Mouse (Mus musculus) bone marrow macrophage, adult 2 months (primary cell): ENCODE results near the gene Arhgap6. TPM values are rescaled to one million over a fixed set of nuclear protein-coding genes. Genes with fewer than 3 reads are reported as not detected.

Source experiments
- H3K27ac ChIP-seq: 2 replicates; pipeline ENCODE4 v1.5.1; 2012; ENCODE audit warnings: low read depth, low read length; ENCODE audit not compliant: insufficient read depth
- H3K4me1 ChIP-seq: 2 replicates; pipeline ENCODE4 v1.6.1; 2012; ENCODE audit warnings: low read length; ENCODE audit not compliant: control insufficient read depth, insufficient read depth
- H3K4me3 ChIP-seq: 2 replicates; pipeline ENCODE4 v1.5.1; 2012; ENCODE audit warnings: mild to moderate bottlenecking, low read length, moderate library complexity; ENCODE audit not compliant: insufficient read depth
- CTCF ChIP-seq: IDR thresholded peaks from 2 replicates; pipeline ENCODE4 v1.5.1; 2012; ENCODE audit warnings: low read depth, mild to moderate bottlenecking, low read length, moderate library complexity
- POLR2A ChIP-seq: IDR thresholded peaks from 2 replicates; pipeline ENCODE4 v1.6.1; 2012; ENCODE audit warnings: mild to moderate bottlenecking, low read depth, low read length, borderline replicate concordance
- polyA plus RNA-seq: library from polyadenylated mRNA; stranded (reverse); fragments of >200 nt; gene quantifications from 2 replicates; pipeline ENCODE4 v1.2.4, GENCODE M21; 2012; ENCODE audit not compliant: missing spikeins, insufficient read depth, insufficient read length

The Arhgap6 gene
- polyA plus RNA-seq, 1 experiment = 15.7 TPM

- TF ChIP-seq CTCF (no peak), POLR2A (no peak)
- no peak overlapping the region for H3K4me3 ChIP-seq
- no peaks in the 10 kb centered on the region for H3K4me1 ChIP-seq
- no peak overlapping the region for H3K27ac ChIP-seq
Observed at GRCm38 (mm10) chrX:169170981-169171380, 376.1 kb downstream of the Arhgap6 start.

DNA sequence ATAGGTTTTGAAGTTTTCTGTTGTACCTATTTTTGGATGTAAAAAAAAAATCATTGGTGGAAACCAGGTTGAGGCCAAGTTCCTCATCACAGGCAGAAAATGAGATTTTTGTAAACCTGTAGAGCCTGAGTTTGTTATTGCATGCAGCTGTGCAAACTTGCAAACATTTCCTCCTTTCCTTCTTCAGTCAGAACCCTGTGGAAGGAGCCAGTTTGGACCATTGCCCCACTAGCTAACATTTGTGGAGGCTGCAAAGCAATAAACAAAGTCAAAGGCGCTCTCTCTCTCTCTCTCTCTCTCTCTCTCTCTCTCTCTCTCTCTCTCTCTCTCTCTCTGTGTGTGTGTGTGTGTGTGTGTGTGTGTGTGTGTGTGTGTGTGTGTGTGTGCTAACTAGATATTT lies 378.9 kb downstream of the Arhgap6 start:
- Histone ChIP-seq H3K4me1 (no peaks in the 10 kb centered on the region), H3K27ac (no peak overlapping the region), H3K4me3 (no peak overlapping the region)
- TF ChIP-seq POLR2A (no peak), CTCF (no peak)

GRCm38 (mm10) chrX:169178634-169179033 lies 383.7 kb downstream of the Arhgap6 start:
- TF ChIP-seq POLR2A (no peak), CTCF (no peak)
- no peaks in the 10 kb centered on the region for H3K4me1 ChIP-seq
- no peak overlapping the region for H3K4me3 ChIP-seq

DNA sequence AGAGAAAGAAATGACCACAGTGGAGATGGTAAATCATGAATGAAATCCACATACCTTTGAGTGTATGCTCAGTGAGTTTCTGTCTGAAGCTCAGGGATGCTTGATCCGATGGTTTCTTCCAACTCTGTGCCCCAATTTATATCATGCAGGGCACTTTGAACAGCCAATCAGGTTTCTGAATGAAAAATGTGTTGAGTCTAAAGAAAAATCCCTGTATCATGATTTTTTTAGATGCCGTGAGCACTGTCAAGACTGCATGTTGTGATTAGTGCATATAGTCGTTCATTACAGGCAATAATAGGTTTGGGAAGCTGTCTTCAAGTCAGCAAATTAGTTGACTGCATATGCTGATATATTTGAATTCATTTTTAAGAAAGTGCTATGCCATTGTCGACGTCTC lies 392.2 kb downstream of the Arhgap6 start, which contains the start of gene Amelx:
TSS of gene Amelx (minus strand) at position 101 of the 400 bp plus-strand sequence.
- H3K27ac ChIP-seq = no peak within 1 kb of the TSS
- H3K4me1 ChIP-seq = no peaks in the 10 kb centered on the region
- TF ChIP-seq POLR2A (no peak), CTCF (no peak)
- no peak within 1 kb of the TSS for H3K4me3 ChIP-seq

More at GRCm38 (mm10) chrX:169178634-169179033, 383.7 kb downstream of the Arhgap6 start:
- H3K27ac ChIP-seq = no peak overlapping the region

- no peak for TF ChIP-seq POLR2A
- no peak for TF ChIP-seq CTCF
- Histone ChIP-seq H3K4me3 (no peak overlapping the region), H3K27ac (no peak overlapping the region), H3K4me1 (peaks cover 2% of the 10 kb centered on the region)
Observed at GRCm38 (mm10) chrX:169210019-169210418, 415.1 kb downstream of the Arhgap6 start.

DNA sequence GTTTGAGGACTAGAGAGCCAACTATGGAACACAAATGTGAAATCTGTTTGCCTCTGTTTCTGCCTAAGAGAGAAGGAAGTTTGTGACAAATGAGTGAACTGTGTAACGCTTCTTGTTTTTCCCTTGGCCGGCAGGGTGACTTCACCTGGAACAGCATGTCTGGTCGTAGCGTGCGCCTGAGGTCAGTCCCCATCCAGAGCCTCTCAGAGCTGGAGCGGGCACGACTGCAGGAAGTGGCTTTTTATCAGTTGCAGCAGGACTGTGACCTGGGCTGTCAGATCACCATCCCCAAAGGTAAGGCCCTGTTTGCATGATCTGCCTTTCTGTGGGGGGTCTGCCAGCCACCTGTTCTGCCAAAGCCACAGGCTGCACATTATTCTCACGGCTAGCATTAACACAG lies 425.2 kb downstream of the Arhgap6 start:
- no peak overlapping the region for H3K4me3 ChIP-seq
- H3K4me1 ChIP-seq = no peaks in the 10 kb centered on the region; the same call in 1 of the 2 replicates
- TF ChIP-seq POLR2A (no peak), CTCF (no peak)
- no peak overlapping the region for H3K27ac ChIP-seq

- no peaks in the 10 kb centered on the region for H3K4me1 ChIP-seq
- TF ChIP-seq CTCF (no peak), POLR2A (no peak)
- H3K4me3 ChIP-seq = no peak overlapping the region
- no peak overlapping the region for H3K27ac ChIP-seq
Observed at GRCm38 (mm10) chrX:169222357-169223062, 427.6 kb downstream of the Arhgap6 start.

DNA sequence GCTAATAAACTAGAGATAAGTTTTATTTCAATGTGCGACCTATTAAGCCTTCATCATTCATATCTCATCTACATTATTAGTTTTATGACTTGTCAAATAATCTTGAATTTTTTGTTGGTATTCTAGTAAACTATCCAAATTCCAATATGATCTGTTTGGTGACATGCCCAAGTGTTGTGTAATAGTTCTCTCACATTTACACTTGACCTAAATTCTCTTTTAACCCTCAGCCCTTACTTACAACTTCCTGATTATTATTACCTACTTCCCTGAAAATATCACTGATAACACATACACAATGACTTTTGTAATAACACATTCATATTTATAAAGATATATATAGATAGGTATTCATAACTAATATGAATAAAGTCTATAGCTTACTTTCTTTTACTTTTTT lies 461.0 kb downstream of the Arhgap6 start:
- no peak overlapping the region for H3K27ac ChIP-seq
- H3K4me1 ChIP-seq = no peaks in the 10 kb centered on the region
- TF ChIP-seq POLR2A = no peak

DNA sequence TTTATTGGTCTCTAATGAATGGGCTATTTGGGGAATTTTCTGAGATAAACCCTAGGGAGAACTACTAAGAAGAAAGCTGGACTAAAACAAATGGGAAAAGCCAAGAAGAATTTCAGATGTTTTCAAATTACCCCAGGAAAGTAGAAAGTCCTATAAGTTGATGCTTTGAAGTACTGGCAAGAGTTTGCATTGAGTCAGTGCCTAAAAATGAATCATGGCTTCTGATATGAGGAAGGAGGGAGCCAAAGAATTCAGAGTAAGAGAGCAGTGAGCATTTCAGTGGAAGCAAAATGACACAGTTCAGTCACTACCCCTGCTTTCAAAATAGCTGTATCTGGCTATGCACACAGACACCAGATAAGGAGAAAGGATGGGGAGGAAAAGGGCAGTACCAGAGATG lies 461.8 kb downstream of the Arhgap6 start:
- H3K27ac ChIP-seq = no peak overlapping the region
- H3K4me3 ChIP-seq = no peak overlapping the region
- TF ChIP-seq CTCF = no peak
- no peak for TF ChIP-seq POLR2A
- H3K4me1 ChIP-seq = no peaks in the 10 kb centered on the region

More for the DNA sequence above, 461.0 kb downstream of the Arhgap6 start:
- H3K4me3 ChIP-seq = no peak overlapping the region

DNA sequence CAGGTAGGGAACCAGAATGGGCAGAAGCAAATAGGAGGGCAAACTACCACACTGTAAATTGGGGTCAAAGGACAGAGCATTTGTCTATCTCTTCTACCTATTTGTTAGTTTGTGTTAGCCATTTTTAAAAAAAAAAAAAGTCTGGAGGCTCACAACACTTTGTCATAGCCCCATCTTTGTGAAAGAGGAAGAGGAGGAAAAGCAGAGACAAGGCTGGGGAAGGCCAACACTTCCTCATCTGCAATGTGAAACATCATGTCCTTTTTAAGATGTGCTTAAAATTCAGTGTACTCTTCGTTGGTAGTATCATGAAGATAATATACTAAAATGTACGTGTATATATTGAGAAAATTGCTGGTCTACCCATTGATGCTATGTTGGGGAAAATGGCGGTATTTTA lies 466.1 kb downstream of the Arhgap6 start:
- TF ChIP-seq CTCF (no peak), POLR2A (no peak)
- H3K27ac ChIP-seq = no peak overlapping the region

More for the DNA sequence above, 466.1 kb downstream of the Arhgap6 start:
- H3K4me3 ChIP-seq = no peak overlapping the region
- H3K4me1 ChIP-seq = peaks cover 12% of the 10 kb centered on the region
